Mouse (Mus musculus): ENCODE measurements around the gene Arih1. TPM values are rescaled to one million over a fixed set of nuclear protein-coding genes. Genes with fewer than 3 reads are reported as not detected.

Arih1 gene
- total RNA-seq (2012; rRNA removed) = 75.5 and 84.6 TPM in 2 replicates

DNA sequence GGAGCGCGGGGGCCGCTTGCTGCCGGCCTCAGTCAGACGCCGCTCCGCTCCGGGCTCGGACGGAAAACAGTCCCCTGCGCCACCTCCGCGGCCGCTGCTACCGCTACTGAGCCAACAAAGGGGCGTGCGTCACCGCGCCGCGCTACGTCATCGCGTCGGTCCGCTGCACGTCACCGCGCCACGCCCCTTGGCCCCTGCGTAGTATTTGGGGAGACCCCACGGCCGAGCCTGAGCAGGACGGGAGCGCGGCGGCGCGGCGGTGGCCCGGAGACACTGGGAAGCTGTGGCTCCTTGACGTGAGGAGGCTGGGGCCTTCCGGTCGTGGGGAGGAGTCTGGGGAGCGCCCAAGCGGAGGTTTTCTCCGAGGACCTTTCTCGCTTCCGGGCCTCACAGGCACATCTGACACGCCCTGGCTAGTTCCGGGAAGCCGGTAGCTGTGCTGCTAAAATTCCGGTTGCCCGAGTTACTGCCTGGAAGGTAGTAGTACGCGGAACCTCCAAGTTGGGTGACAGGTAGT, at the start of gene Arih1:
Gene Arih1 (minus strand): TSS at position 70 of the 517 bp plus-strand sequence.
- peaks cover 0 to 3% of the 10 kb centered on the region in 2 experiments; a peak in 2 of 4 replicates for H3K4me1 ChIP-seq (ENCODE audit: control insufficient read depth in 2 of 2, insufficient read depth in 2 of 2, low read length in 2 of 2, poor library complexity in 1 of 2)
- TF ChIP-seq ZC3H11A (IDR thresholded peaks at IDR 0.05; ENCODE audit: borderline replicate concordance, low read depth, low read length) (no peak), CHD2 (IDR thresholded peaks at IDR 0.05; ENCODE audit: low read depth, low read length) (no peak), HCFC1 (IDR thresholded peaks at IDR 0.05; ENCODE audit: borderline replicate concordance, insufficient read depth, low read length) (peak; percentile 72; the same call in 1 of the 2 replicates), MAFK (IDR thresholded peaks at IDR 0.05; ENCODE audit: insufficient read depth, low read depth, low read length) (no peak), ZNF384 (IDR thresholded peaks at IDR 0.05; ENCODE audit: low read depth, low read length) (no peak)

DNA sequence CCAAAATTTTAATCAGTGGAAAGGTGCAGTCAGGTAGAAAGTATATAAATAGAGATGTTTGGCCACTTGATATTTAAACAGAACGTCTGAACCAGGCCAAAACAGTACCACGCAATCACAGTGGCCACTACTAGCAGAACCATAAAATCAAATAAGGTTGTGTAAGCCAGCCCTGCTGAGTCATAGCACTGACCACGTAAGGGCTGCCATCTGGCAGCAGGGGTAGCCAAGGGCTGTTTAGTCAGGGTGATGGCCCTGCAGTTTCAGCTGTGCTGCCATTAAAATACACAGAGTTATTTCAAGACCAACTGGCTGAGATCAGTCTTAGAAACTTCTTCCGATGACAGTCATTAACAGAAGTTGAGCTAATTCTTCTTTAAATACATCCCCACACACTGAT, 47.5 kb upstream of the Arih1 start:
- in situ Hi-C loops (cut with MboI; ENCODE audit: low sequenced_read_pairs in 2 of 2, unreplicated experiment in 2 of 2) = no loop called here
- Histone ChIP-seq H3K9ac (ENCODE audit: insufficient read depth, low read depth, low read length, poor library complexity, severe bottlenecking) (no peak overlapping the region), H3K36me3 (ENCODE audit: control insufficient read depth, insufficient read depth, low read length, poor library complexity, severe bottlenecking) (no peaks in the 10 kb centered on the region), H3K4me1 (ENCODE audit: control insufficient read depth in 2 of 2, insufficient read depth in 2 of 2, low read length in 2 of 2, poor library complexity in 1 of 2) (peaks cover 0 to 16% of the 10 kb centered on the region in 2 experiments; a peak in 2 of 4 replicates), H3K9me3 (ENCODE audit: control insufficient read depth, insufficient read depth, low read depth, low read length) (no peaks in the 10 kb centered on the region), H3K4me3 (ENCODE audit: insufficient read depth in 1 of 2, low read depth in 1 of 2, low read length in 2 of 2, poor library complexity in 1 of 2, severe bottlenecking in 1 of 2) (no peak overlapping the region), H3K27ac (ENCODE audit: insufficient read depth, low read depth, low read length, poor library complexity, severe bottlenecking) (no peak overlapping the region)
- TF ChIP-seq ZNF384 (IDR thresholded peaks at IDR 0.05; ENCODE audit: low read depth, low read length) (no peak), ZC3H11A (IDR thresholded peaks at IDR 0.05; ENCODE audit: borderline replicate concordance, low read depth, low read length) (no peak)
- DNase-seq (ENCODE audit: low read depth, low spot score) = no peak

More for the DNA sequence above, at the start of gene Arih1:
- no peaks in the 10 kb centered on the region for H3K9me3 ChIP-seq (ENCODE audit: control insufficient read depth, insufficient read depth, low read depth, low read length)
- H3K36me3 ChIP-seq (ENCODE audit: control insufficient read depth, insufficient read depth, low read length, poor library complexity, severe bottlenecking) = no peaks in the 10 kb centered on the region
- in situ Hi-C loops (cut with MboI; ENCODE audit: low sequenced_read_pairs in 2 of 2, unreplicated experiment in 2 of 2) = no loop called here
- DNase-seq (ENCODE audit: low read depth, low spot score) = peak; percentile 95
- peak within 1 kb of the TSS; percentile 94 for H3K9ac ChIP-seq (ENCODE audit: insufficient read depth, low read depth, low read length, poor library complexity, severe bottlenecking)
- H3K4me3 ChIP-seq (ENCODE audit: insufficient read depth in 1 of 2, low read depth in 1 of 2, low read length in 2 of 2, poor library complexity in 1 of 2, severe bottlenecking in 1 of 2) = peak within 1 kb of the TSS; percentile 79 to 93
- H3K27ac ChIP-seq (ENCODE audit: insufficient read depth, low read depth, low read length, poor library complexity, severe bottlenecking) = peak within 1 kb of the TSS; percentile 87

DNA sequence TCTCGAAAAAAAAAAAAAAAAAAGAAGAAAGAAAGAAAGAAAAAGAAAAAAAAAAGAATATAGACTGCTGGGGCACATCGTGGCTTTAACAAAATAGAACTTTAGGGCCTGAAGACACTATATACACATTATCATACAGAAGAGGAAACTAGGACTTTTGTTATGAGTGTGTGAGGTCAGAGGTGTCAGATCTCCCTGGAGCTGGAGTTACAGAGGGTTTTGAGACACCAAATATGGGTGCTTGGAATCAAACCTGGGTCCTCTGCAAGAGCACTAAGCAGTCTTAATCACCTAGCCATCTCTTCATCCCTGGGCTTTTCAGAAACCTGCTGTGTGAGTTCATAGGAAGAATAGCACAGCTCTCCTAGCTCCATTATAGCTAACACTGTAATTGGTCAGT, 47.0 kb upstream of the Arih1 start:
- Histone ChIP-seq H3K27ac (ENCODE audit: insufficient read depth, low read depth, low read length, poor library complexity, severe bottlenecking) (no peak overlapping the region), H3K36me3 (ENCODE audit: control insufficient read depth, insufficient read depth, low read length, poor library complexity, severe bottlenecking) (no peaks in the 10 kb centered on the region), H3K9ac (ENCODE audit: insufficient read depth, low read depth, low read length, poor library complexity, severe bottlenecking) (no peak overlapping the region), H3K4me3 (ENCODE audit: insufficient read depth in 1 of 2, low read depth in 1 of 2, low read length in 2 of 2, poor library complexity in 1 of 2, severe bottlenecking in 1 of 2) (no peak overlapping the region), H3K9me3 (ENCODE audit: control insufficient read depth, insufficient read depth, low read depth, low read length) (no peaks in the 10 kb centered on the region), H3K4me1 (ENCODE audit: control insufficient read depth in 2 of 2, insufficient read depth in 2 of 2, low read length in 2 of 2, poor library complexity in 1 of 2) (peaks cover 0 to 16% of the 10 kb centered on the region in 2 experiments; a peak in 2 of 4 replicates)
- TF ChIP-seq CHD2 (IDR thresholded peaks at IDR 0.05; ENCODE audit: low read depth, low read length) (no peak), ZC3H11A (IDR thresholded peaks at IDR 0.05; ENCODE audit: borderline replicate concordance, low read depth, low read length) (no peak), HCFC1 (IDR thresholded peaks at IDR 0.05; ENCODE audit: borderline replicate concordance, insufficient read depth, low read length) (no peak), MAFK (IDR thresholded peaks at IDR 0.05; ENCODE audit: insufficient read depth, low read depth, low read length) (no peak), ZNF384 (IDR thresholded peaks at IDR 0.05; ENCODE audit: low read depth, low read length) (no peak)
- in situ Hi-C loops (cut with MboI; ENCODE audit: low sequenced_read_pairs in 2 of 2, unreplicated experiment in 2 of 2) = no loop called here
- no peak for DNase-seq (ENCODE audit: low read depth, low spot score)

DNA sequence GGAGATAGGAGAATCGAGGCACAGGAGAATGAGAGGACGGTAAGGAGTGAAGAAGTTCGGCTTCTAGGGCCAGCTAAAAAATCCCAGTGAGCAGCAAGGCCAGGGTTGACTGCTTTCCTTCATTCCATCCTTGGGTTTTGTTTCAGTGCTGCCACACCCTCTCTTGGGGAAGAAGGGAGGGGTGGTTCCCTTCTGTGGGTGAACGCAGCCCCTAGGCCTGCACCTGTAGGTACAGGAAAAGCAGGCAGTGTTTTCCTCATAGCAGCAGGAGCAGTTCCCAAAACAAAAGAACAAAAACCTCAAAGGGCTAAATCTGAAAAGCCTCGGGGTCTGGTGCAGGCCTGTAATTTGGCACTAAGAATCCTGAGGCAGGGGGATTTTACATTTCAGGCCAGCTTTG, 45.2 kb upstream of the Arih1 start:
- H3K4me1 ChIP-seq (ENCODE audit: control insufficient read depth in 2 of 2, insufficient read depth in 2 of 2, low read length in 2 of 2, poor library complexity in 1 of 2) = peaks cover 0 to 14% of the 10 kb centered on the region in 2 experiments; a peak in 2 of 4 replicates
- TF ChIP-seq ZNF384 (IDR thresholded peaks at IDR 0.05; ENCODE audit: low read depth, low read length) (no peak), ZC3H11A (IDR thresholded peaks at IDR 0.05; ENCODE audit: borderline replicate concordance, low read depth, low read length) (no peak), HCFC1 (IDR thresholded peaks at IDR 0.05; ENCODE audit: borderline replicate concordance, insufficient read depth, low read length) (no peak), MAFK (IDR thresholded peaks at IDR 0.05; ENCODE audit: insufficient read depth, low read depth, low read length) (no peak), CHD2 (IDR thresholded peaks at IDR 0.05; ENCODE audit: low read depth, low read length) (no peak)
- peak; percentile 60 for DNase-seq (ENCODE audit: low read depth, low spot score)
- H3K27ac ChIP-seq (ENCODE audit: insufficient read depth, low read depth, low read length, poor library complexity, severe bottlenecking) = peak overlapping the region; percentile 76
- H3K4me3 ChIP-seq (ENCODE audit: insufficient read depth in 1 of 2, low read depth in 1 of 2, low read length in 2 of 2, poor library complexity in 1 of 2, severe bottlenecking in 1 of 2) = no peak overlapping the region
- no peaks in the 10 kb centered on the region for H3K9me3 ChIP-seq (ENCODE audit: control insufficient read depth, insufficient read depth, low read depth, low read length)
- no peaks in the 10 kb centered on the region for H3K36me3 ChIP-seq (ENCODE audit: control insufficient read depth, insufficient read depth, low read length, poor library complexity, severe bottlenecking)
- in situ Hi-C loops (cut with MboI; ENCODE audit: low sequenced_read_pairs in 2 of 2, unreplicated experiment in 2 of 2) = no loop called here
- H3K9ac ChIP-seq (ENCODE audit: insufficient read depth, low read depth, low read length, poor library complexity, severe bottlenecking) = no peak overlapping the region

DNA sequence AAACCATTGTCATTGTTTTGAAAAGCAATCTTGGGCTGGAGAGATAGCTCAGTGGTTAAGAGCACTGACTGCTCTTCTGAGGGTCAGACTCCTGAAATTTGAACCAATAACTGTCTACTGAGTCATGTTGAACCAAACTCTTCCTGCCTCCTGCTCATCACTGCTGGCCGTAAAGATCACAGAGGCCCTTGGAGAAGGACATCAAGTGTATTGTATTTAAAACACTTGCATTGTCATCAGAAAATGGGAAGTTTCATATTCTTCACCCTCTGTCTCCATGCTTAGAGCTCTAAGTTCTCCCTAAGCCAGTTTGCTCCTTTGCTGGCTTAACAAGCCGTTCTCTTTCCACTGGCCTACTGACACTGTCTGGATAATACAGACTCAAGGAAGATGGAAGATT, 41.9 kb upstream of the Arih1 start:
- Histone ChIP-seq H3K9ac (ENCODE audit: insufficient read depth, low read depth, low read length, poor library complexity, severe bottlenecking) (no peak overlapping the region), H3K4me1 (ENCODE audit: control insufficient read depth in 2 of 2, insufficient read depth in 2 of 2, low read length in 2 of 2, poor library complexity in 1 of 2) (peaks cover 0 to 13% of the 10 kb centered on the region in 2 experiments; a peak in 2 of 4 replicates), H3K9me3 (ENCODE audit: control insufficient read depth, insufficient read depth, low read depth, low read length) (no peaks in the 10 kb centered on the region), H3K36me3 (ENCODE audit: control insufficient read depth, insufficient read depth, low read length, poor library complexity, severe bottlenecking) (no peaks in the 10 kb centered on the region), H3K4me3 (ENCODE audit: insufficient read depth in 1 of 2, low read depth in 1 of 2, low read length in 2 of 2, poor library complexity in 1 of 2, severe bottlenecking in 1 of 2) (no peak overlapping the region), H3K27ac (ENCODE audit: insufficient read depth, low read depth, low read length, poor library complexity, severe bottlenecking) (no peak overlapping the region)
- no peak for DNase-seq (ENCODE audit: low read depth, low spot score)
- TF ChIP-seq MAFK (IDR thresholded peaks at IDR 0.05; ENCODE audit: insufficient read depth, low read depth, low read length) = no peak
- TF ChIP-seq HCFC1 (IDR thresholded peaks at IDR 0.05; ENCODE audit: borderline replicate concordance, insufficient read depth, low read length) = no peak
- TF ChIP-seq ZC3H11A (IDR thresholded peaks at IDR 0.05; ENCODE audit: borderline replicate concordance, low read depth, low read length) = no peak
- TF ChIP-seq CHD2 (IDR thresholded peaks at IDR 0.05; ENCODE audit: low read depth, low read length) = no peak
- TF ChIP-seq ZNF384 (IDR thresholded peaks at IDR 0.05; ENCODE audit: low read depth, low read length) = no peak
- in situ Hi-C loops (cut with MboI; ENCODE audit: low sequenced_read_pairs in 2 of 2, unreplicated experiment in 2 of 2) = no loop called here
